Mouse (Mus musculus): ENCODE measurements around the gene Scfd2.
A peak's percentile ranks its signal among the peaks of the same experiment; 100 is the strongest.

DNA sequence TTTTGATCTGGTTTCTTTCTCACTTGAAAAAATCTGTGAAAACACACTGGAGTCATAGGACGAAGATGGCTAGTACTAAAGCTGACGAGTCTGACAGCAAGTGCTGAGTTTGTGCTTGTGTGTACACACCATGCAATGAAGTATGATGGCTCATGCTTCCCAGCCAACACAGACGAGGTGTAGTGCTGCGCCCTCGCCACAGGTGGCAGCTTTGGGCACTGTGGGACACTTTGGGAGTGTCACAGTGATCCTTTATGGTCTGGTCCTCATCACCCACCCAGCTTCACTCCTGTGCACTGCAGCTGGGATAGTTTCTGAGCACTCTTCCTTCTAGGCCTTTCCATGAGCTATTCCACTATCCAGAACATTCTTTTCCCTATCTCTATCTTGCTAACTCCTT lies 234.4 kb downstream of the Scfd2 start:
- TF ChIP-seq CTCF (IDR thresholded peaks at IDR 0.05; ENCODE audit: low read depth) (peak; percentile 45), EP300 (IDR thresholded peaks at IDR 0.05; ENCODE audit: low read depth) (no peak)

Data from liver, postnatal 0 days (tissue).